Mouse (Mus musculus): Measurements from ENCODE around the gene Hcn2. TPM values are rescaled to one million over a fixed set of nuclear protein-coding genes. Genes with fewer than 3 reads are reported as not detected.
A peak's percentile ranks its signal among the peaks of the same experiment; 100 is the strongest.

Hcn2 gene
- total RNA-seq, 2 experiments from 2014 or later, result 0.42 to 0.78 TPM

DNA sequence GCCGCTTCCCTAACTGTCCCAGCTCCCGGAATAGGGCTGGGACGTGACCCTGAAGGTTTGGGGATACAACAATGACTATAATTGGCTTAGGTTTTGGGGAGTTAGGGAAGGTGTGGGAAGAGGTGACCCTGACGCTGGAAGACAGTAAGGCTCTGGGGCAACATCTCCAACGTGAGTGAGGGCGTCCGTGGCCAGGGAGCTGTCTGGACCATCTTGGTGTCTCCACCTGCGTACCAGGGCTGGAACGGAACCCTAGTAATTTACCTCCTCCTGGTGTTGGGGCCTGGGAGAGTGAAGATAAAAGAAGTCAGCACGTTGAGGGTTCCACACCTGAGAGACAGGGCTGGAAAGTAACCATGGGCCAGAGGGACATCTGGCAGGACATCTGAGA lies 11.5 kb upstream of the Hcn2 start:
- intact Hi-C loops (cut with DNase I; ENCODE audit: low total_unique reads), result no loop called here
- peak; percentile 10 for DNase-seq

DNA sequence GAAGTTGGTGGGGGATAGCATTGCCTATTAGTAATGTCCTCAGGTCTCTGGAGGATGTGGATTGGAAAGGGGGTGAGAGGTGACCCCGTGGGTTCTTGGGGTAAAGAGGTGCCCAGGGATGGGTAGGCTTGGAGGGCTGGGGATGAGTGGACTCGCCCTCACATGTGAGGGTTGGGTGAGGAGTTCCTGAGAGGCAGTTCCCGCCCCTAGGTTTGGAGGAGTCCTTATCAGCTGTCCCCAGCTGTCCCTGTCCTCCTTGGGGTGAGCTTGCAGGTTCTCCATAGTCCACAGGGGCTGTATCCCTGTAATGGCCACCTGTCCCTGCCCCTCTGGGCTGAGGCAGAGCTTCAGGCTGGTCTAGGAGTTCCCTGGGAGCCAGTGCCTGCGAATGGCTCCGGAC lies 10.5 kb upstream of the Hcn2 start:
- peak; percentile 4 for DNase-seq
- intact Hi-C loops (cut with DNase I; ENCODE audit: low total_unique reads), result no loop called here

DNA sequence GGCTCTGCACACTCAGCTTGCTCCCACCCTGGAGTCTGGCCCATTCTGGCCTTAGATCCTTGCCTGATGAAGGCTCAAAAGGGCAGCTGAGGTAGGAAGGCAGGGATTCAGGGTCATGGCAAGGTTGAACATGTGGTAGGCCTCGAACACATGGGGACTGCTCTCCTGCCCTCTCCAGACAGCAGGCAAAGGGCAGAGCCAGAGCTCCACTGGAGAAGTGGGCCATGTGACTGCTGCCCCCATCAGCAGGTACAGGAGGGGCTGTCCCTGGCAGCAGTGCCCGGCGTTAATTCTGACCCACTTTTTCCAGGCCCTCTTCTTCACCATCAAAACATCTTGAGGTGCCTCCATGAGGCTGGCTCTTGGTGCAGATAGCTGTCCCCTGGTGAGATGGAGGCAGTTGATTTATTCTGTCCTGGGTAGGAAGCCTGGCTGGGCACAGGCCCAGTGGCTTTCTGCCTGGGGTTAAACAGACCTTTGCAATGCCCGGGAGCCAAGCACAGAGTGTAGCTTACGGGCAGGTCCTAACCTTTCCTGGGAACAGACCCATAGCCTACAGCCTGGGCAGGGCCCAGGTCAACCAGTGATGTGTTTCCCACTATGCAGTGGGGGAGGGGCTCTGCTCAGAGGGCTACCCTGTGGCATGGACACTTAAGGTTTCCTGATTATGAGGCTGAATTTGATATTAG lies 9.9 kb upstream of the Hcn2 start:
- DNase-seq, result peak; percentile 63
- intact Hi-C loops (cut with DNase I; ENCODE audit: low total_unique reads), result no loop called here

DNA sequence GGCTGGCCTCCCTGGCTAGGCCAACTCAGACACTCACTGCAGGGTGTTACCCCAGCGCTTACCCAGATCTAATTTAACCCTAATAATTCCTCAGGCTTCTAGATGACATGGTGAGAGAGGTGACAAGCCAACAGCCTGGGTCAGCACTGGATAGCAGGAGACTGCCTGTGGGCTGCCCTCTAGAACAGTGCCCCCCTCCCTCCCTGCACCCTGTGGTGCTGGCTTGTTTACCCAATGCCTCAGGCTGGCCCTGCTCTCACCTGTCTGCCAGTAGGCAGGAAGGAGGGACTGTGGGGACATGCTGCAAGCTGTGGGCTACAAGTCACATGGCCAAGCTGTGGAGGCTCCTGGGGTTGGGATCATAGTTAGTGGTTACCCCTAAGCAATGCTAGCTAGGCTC lies 9.3 kb upstream of the Hcn2 start:
- intact Hi-C loops (cut with DNase I; ENCODE audit: low total_unique reads), result no loop called here
- no peak for DNase-seq

DNA sequence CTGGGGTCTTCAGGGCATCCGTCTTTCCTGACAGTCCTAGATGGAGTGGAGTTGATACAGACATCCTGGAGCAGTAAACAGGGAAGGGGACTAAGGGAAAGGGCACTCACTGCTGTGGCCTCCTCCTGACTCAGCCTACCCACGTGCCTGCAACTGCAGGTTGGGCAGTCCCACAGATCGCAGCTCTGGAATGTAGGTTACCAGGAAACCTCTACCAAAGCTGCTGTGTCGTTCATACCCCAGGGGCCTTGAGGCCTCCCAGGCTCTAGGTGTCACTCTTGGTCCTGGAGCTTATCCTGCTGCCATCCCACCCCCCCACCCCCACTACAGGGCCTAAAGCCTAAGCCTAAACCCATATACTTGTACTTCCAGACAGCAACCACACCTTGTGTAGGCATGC lies 8.7 kb upstream of the Hcn2 start:
- no peak for DNase-seq
- intact Hi-C loops (cut with DNase I; ENCODE audit: low total_unique reads), result no loop called here

DNA sequence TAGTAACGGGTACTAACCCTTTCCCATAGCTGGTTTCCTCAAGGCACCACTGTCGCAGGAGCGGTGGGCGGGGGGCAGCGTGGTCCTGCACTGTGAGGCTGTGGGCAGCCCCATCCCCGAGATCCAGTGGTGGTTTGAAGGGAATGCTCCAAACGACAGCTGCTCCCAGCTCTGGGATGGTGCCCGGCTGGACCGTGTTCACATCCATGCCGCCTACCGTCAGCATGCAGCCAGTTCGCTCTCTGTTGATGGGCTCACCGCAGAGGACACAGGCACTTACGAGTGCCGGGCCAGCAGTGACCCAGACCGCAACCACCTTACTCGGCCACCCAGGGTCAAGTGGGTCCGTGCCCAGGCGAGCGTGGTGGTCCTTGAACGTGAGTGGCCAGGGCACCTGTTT lies 7.8 kb upstream of the Hcn2 start:
- peak; percentile 57 for DNase-seq
- intact Hi-C loops (cut with DNase I; ENCODE audit: low total_unique reads), result no loop called here

DNA sequence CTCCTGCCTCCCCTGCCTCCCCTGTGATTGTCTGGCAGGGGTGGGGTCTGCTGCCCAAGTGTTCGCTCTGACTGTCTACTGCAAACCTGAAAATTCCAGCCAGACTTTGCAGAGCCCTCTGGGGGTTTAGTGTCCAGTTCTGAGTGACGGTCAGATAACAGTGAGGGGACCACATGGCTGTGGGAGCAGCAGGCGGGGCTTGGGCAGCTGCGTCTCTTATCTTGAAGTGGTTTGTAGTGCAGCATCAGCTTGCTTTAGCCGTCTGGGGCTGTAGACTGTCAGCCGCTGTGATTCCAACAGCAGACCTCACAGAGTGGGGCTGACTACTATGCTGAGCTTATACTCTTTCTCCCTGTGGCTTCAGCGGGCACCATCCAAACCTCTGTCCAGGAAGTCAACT lies 7.1 kb upstream of the Hcn2 start:
- intact Hi-C loops (cut with DNase I; ENCODE audit: low total_unique reads), result no loop called here
- no peak for DNase-seq

DNA sequence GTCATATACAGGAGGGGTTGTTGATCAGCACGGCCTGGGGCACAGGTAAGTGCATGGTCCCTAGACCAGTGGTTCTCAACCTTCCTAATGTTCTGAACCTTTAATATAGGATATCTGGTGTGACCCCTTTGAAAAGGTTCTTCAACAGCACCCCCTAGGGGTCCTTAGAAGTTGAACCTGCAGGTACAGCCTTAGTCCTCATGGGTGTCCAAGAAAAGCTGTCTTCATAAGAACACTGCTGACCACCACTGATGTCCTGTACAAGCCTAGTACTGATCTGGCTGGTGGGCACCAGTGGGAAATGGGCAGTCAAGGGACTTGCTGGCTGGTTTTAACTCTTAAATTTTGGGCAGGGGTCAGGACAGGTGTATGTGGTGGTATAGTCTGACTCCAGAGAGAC lies 4.4 kb upstream of the Hcn2 start:
- DNase-seq, result no peak
- intact Hi-C loops (cut with DNase I; ENCODE audit: low total_unique reads), result no loop called here

DNA sequence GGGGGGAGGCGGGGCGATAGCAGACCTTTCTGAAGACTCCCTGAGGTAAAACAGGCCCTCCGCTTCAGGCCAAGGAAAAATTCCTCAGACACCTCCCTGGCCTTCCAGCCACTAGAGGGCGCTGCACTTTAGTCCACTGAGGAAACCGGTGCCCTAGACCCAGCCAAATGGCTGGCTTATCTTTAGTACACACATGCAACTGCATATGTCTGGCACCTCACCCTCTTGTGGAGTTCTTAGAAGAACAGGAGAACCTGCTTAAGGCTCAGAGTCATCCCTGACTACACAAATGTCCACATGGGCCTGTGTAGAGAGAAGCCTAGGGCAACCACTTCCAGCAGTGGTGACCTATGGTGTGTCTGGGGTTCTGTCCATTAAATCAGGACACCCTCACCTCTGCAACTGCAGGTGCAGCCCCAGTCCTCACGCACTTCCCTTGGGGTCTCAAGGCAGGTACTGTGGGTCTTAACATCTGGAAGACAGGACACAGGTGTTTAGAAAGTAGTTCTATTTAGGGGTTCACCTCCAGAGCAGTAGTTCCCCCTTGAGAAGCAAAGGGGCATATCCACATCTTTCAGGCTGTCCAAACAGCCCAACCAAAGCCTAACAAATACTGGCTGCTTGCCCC lies 3.8 kb upstream of the Hcn2 start:
- peak; percentile 81 for DNase-seq
- intact Hi-C loops (cut with DNase I; ENCODE audit: low total_unique reads), result no loop called here

DNA sequence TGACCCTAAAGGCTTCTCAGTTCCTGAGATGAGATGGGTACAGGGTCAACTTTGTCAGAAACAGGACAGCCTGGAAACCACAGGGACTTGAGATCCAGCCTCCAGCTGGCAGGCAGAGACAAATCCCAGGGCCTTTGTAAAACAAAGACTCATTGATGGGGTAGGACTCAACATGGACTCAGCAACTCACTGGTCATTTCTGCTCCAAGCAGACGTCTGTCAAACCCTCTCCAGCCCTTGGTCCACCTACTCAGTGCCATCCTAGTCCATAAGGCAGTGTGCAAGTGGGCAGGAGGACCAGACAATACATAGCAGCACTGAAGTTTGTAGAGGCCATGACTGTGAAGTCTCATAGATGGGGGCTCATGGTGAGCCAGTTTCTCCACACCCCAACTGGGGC lies 3.3 kb upstream of the Hcn2 start:
- DNase-seq, result no peak
- intact Hi-C loops (cut with DNase I; ENCODE audit: low total_unique reads), result no loop called here

DNA sequence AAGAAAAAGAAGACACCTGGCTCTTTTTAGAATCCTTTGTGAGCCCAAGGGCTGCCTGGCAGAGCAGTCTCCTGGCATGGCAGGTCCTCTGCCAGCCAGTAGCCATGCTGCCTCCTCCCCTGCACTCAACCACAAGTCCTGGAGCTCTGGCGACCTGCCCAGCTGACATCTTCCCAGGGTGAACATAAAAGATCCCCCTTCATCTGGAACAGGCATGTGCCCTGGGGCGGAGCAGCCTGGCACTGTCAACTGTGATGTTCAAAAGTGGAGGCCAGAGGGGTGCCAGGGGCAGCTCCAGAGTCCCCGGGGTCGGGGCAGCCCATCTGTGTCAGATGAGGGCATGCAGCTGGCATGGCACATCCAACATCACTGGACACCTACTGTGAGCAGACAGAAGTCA lies 1.4 kb upstream of the Hcn2 start:
- DNase-seq, result no peak
- intact Hi-C loops (cut with DNase I; ENCODE audit: low total_unique reads), result no loop called here

DNA sequence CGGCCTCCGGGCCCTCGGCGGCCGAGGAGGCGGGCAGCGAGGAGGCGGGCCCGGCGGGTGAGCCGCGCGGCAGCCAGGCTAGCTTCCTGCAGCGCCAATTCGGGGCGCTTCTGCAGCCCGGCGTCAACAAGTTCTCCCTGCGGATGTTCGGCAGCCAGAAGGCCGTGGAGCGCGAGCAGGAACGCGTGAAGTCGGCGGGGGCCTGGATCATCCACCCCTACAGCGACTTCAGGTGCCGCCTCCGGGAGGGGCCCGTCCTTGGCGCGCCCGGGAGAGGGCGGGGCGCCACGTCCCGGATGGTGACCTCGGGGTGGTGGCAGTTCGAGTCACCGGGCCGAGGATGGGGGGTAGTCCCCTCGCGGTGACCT lies 538 bp downstream of the Hcn2 start:
- DNase-seq, result no peak
- intact Hi-C loops (cut with DNase I; ENCODE audit: low total_unique reads), result no loop called here

DNA sequence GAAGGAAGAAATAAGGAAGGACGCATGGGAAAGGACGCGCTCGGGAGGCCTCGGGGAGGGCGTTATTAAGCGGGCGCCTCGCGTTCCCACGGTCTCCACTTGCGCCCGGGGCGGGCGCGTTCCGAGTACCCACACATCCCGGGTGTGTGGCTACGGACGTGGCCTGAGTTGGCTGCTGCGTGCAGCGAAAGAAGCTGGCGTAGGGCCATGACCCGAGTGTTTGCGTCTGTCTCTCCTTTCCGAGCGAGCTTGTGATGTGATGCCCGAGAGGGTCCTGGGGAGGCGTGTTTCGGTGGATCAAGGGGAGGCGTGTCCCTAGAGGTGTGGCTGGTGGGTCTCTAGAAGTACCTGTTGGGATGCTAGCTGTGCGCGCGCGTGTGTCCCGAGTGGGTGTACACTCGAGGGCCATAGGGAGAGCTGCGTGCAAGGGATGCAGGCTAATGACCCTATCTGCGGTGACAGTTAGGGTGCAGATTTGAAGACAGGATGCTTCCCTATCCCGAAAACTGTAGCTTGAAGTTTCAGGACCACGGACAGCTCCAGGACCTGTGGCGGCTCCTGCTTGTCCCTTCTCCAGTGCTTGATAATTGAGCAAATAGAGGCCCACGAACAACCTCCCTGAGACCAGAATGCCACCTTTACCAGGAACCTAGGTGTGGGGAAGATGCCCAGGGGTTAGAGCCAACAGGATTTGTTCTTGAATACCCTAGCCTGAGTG lies 1.4 kb downstream of the Hcn2 start:
- intact Hi-C loops (cut with DNase I; ENCODE audit: low total_unique reads), result no loop called here
- peak; percentile 77 for DNase-seq

DNA sequence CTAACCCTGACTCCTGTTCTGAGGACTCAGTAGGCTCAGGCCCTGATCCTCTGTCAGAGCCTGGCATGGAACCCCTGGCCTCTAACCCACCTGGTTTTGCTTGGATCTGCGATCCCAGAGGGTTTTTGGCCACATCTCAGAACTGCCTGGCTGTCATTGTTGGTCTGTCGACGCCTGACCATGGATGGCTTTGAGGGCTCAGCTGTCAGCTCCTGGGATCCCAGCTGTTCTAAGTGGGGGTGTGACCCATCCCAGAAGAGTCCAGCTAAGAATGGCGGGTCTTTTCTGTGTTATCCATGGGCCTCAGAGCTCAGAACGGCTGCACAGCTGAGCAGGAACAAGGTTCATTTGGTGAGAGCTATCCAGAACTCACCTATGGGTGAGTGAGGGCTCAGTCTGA lies 4.7 kb downstream of the Hcn2 start:
- intact Hi-C loops (cut with DNase I; ENCODE audit: low total_unique reads), result no loop called here
- no peak for DNase-seq

DNA sequence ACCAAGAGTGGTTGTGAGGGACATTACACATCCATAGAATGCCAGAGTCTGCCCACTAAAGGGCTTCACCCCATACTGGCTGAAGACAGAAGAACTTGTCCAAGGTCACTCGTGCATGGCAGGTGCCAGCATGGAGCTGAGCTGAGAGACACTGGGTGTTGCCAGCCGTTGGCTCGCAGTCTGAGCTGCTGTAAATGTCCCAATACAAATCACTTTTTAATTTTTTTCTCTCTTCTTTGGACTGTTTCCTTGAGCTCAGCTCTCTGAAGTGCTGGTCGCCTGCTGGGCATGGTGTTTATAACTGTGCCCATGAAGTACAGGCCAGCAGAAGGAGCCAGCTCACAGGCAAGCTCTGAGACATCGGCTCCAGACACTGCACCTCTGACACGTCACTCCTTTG lies 6.6 kb downstream of the Hcn2 start:
- intact Hi-C loops (cut with DNase I; ENCODE audit: low total_unique reads), result no loop called here
- DNase-seq, result no peak

DNA sequence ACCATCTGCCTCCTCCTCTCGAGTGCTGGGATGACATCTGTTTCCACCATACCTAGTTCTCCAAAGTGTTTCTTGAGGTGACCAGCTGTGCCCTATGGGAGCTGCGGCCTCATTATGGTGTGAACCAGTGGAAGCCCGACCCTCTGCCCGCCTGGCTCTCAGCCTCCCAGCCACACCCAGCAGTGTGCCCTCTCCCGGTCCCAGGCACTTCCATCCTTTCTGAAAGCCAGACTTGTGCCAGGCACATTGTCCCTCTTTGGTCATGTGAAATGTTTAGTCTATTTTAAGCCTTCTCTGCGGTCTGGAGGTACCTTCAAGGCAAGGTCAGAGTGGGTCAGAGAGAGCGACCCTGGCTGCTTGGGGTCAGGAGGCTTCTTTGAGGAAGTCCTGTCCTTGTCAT lies 7.3 kb downstream of the Hcn2 start:
- intact Hi-C loops (cut with DNase I; ENCODE audit: low total_unique reads), result no loop called here
- no peak for DNase-seq

DNA sequence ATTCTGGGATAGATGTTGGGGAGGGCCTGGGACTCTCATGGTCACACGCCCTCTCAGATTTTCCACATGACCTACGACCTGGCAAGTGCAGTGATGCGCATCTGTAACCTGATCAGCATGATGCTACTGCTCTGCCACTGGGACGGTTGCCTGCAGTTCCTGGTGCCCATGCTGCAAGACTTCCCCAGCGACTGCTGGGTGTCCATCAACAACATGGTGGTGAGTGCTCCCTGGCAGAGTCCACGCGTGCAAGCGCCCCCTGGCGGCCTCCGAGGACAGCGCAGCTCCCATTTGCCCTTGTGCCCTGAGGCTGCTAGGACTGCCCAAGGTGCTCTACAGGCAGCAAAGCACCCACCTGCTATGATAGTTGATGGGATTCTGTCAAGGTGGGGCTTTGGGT lies 9.7 kb downstream of the Hcn2 start:
- intact Hi-C loops (cut with DNase I; ENCODE audit: low total_unique reads), result no loop called here

DNA sequence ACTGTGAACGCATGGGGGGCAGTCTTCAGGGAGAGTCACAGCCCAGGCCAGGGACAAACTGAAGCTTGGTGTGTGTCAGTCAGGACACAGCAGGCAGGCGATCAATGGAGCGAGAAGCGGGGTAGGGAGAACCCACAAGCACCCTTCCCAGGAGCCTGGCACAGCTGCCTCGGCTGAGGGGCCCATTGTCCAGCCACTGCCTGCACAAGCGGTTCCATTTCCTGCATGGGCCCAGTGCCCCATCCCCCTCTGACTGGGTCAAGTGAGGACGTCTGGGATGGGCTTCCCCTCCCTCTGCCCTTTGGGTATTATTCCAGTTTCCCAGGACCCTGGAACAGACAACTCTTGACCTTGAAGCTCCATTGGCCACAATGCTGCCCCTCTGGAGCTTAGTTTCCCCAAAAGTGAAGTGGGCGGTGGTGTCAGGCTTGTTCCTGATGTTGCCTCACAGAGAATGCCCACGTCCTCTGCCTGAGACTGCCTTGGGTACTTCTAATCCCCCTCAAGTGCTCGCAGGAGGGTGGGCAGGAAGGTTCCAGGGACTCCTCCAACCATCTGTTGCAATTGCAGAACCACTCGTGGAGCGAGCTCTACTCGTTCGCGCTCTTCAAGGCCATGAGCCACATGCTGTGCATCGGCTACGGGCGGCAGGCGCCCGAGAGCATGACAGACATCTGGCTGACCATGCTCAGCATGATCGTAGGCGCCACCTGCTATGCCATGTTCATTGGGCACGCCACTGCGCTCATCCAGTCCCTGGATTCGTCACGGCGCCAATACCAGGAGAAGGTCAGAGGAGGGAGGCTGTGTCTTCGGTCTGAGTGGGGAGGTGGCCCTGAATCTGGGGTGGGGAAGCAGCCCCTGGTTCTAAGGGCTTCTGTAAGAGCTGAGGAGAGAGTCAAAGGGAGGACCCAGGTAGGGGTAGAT lies 12.2 kb downstream of the Hcn2 start:
- DNase-seq, result no peak
- intact Hi-C loops (cut with DNase I; ENCODE audit: low total_unique reads), result no loop called here

More for the DNA sequence above, 9.7 kb downstream of the Hcn2 start:
- peak; percentile 59 for DNase-seq

DNA sequence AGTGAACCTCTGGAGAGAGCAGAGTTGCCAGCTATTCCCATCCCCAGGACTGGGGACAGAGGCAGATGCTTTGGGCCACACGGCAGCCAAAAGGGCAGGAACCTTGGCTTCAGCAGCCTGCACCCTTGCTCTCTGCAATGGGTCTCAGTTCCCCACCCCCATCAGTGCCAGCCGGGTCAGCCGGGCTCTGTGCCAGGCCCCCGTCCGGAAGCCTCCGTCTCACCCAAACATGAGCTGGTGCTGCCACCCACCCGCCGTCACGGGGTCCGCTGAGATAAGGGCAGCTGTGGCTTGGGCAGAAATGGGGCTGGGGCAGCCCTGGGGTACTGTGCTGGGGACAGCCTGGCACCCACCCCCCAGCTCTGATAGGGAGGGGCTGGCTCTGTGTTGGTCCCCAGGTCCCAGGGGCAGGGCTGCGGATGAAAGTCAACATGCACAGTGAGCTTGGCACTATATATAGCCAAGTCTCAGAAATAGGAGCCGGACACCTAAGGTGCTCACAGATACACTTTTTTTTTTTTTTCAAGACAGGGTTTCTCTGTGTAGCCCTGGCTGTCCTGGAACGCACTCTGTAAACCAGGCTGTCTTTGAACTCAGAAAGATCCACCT lies 13.0 kb downstream of the Hcn2 start:
- peak; percentile 44 for DNase-seq
- intact Hi-C loops (cut with DNase I; ENCODE audit: low total_unique reads), result no loop called here

DNA sequence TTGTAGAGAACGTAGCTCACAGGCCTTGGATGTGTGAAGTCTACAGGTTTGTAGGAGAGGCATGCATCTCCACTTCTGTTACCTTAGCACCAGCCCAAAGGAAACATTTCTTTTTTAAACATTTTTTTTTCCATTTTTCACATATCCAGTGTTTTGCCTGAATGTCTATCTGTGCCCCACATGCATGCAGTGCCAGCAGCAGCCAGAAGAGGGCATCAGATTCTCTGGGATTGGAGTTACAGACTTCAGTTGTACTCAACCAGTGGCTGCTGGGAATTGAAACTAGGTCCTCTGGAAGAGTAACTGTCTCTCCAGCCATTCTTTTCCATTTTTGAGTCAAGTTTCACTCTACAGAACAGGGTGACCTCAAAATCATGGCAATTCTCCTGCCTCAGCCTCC lies 16.1 kb downstream of the Hcn2 start:
- no peak for DNase-seq
- intact Hi-C loops (cut with DNase I; ENCODE audit: low total_unique reads), result no loop called here

Data from gastrocnemius, postnatal 14 days (tissue).